Mouse (Mus musculus) ES-E14 (cell line): ENCODE data around the gene Rpl23. TPM values are rescaled to one million over a fixed set of nuclear protein-coding genes. Genes with fewer than 3 reads are reported as not detected.

Source experiments
- DNase-seq: peaks from one replicate; pipeline ENCODE4 v3.0.0-alpha.2; 2013; ENCODE audit warnings: low read depth, low spot score
- H3K27ac ChIP-seq: 2 replicates; pipeline ENCODE4 v1.5.1; 2012; ENCODE audit warnings: low read depth, mild to moderate bottlenecking, low read length, moderate library complexity, mixed read lengths; ENCODE audit not compliant: poor library complexity, insufficient read depth, severe bottlenecking
- H3K36me3 ChIP-seq: 2 replicates; pipeline ENCODE4 v1.6.1; 2012; ENCODE audit warnings: mild to moderate bottlenecking, low read length, moderate library complexity, mixed read lengths; ENCODE audit not compliant: control insufficient read depth, poor library complexity, insufficient read depth, severe bottlenecking
- H3K4me1 ChIP-seq, 2 experiments: fragments of 150-350 bp in 1 of 2; sonication (generic) in 1 of 2; 2 replicates each; pipeline ENCODE4 v1.6.1; 2012; ENCODE audit warnings: low read length in 2 of 2, mild to moderate bottlenecking in 1 of 2, mixed read lengths in 1 of 2; ENCODE audit not compliant: control insufficient read depth in 2 of 2, insufficient read depth in 2 of 2, poor library complexity in 1 of 2
- H3K4me3 ChIP-seq, 2 experiments: fragments of 150-350 bp in 1 of 2; sonication (generic) in 1 of 2; 2 replicates each; pipeline ENCODE4 v1.5.1; 2012; ENCODE audit warnings: low read length in 2 of 2, low read depth in 1 of 2, mild to moderate bottlenecking in 1 of 2, mixed read lengths in 1 of 2; ENCODE audit not compliant: insufficient read depth in 1 of 2, poor library complexity in 1 of 2, severe bottlenecking in 1 of 2
- H3K9ac ChIP-seq: 2 replicates; pipeline ENCODE4 v1.6.1; 2012; ENCODE audit warnings: low read depth, mild to moderate bottlenecking, low read length, mixed read lengths; ENCODE audit not compliant: poor library complexity, insufficient read depth, severe bottlenecking
- H3K9me3 ChIP-seq: fragments of 150-350 bp; sonication (generic); 2 replicates; pipeline ENCODE4 v1.6.1; 2012; ENCODE audit warnings: low read depth, mild to moderate bottlenecking, low read length; ENCODE audit not compliant: control insufficient read depth, insufficient read depth
- CHD2 ChIP-seq: IDR thresholded peaks from 2 replicates; pipeline ENCODE4 v1.6.1; 2014; ENCODE audit warnings: mild to moderate bottlenecking, low read depth, low read length, inconsistent platforms
- HCFC1 ChIP-seq: IDR thresholded peaks from 2 replicates; pipeline ENCODE4 v1.6.1; 2012; ENCODE audit warnings: low read length, inconsistent platforms, borderline replicate concordance; ENCODE audit not compliant: insufficient read depth
- MAFK ChIP-seq: IDR thresholded peaks from 2 replicates; pipeline ENCODE4 v1.6.1; 2014; ENCODE audit warnings: mild to moderate bottlenecking, low read depth, low read length, inconsistent platforms; ENCODE audit not compliant: insufficient read depth
- ZC3H11A ChIP-seq: IDR thresholded peaks from 2 replicates; pipeline ENCODE4 v1.6.1; 2012; ENCODE audit warnings: low read depth, mild to moderate bottlenecking, inconsistent platforms, low read length, borderline replicate concordance
- ZNF384 ChIP-seq: IDR thresholded peaks from 2 replicates; pipeline ENCODE4 v1.6.1; 2012; ENCODE audit warnings: low read depth, low read length, inconsistent platforms
- in situ Hi-C, 2 experiments: fragments of 600-800 bp; cut with MboI; formaldehyde crosslinking; loops; one replicate each; pipeline ENCODE4 v1.15.1; 2025; ENCODE audit warnings: low sequenced_read_pairs in 2 of 2, inconsistent platforms in 1 of 2; ENCODE audit not compliant: unreplicated experiment in 2 of 2
- total RNA-seq: library from RNA; depleted of rRNA; stranded (reverse); fragments of 300-350 nt; gene quantifications from 2 replicates; pipeline ENCODE4 v1.2.3, GENCODE M21; 2012

The Rpl23 gene
- total RNA-seq, 1 experiment = 1,430 TPM

DNA sequence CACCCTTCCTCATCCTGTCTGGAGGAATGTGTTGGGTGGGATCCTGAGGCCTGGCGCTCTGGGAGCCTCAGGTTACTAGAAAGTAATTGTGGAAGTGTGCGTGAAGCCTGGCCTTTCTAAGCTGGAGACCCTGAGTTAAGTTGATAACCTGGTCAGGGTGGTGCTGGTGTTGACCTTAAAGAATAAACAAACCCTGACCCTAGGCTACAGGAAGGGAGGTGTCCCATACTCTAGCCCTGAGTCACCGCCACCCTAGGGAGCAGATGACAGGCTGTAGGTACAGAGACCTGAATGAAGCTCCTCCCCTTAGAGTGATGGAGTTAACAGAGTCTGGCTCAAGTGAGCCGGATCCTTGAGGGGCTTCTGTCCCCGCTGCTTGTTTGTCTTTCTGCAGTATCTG lies 21.6 kb upstream of the Rpl23 start:
- TF ChIP-seq MAFK = no peak
- TF ChIP-seq ZC3H11A = no peak
- TF ChIP-seq CHD2 = no peak
- no peak for TF ChIP-seq HCFC1
- TF ChIP-seq ZNF384 = no peak
- in situ Hi-C loops = no loop called here
- Histone ChIP-seq H3K36me3 (peaks cover 18% of the 10 kb centered on the region), H3K9me3 (no peaks in the 10 kb centered on the region), H3K4me1 (peaks cover 15 to 39% of the 10 kb centered on the region in 2 experiments; a peak in 3 of 4 replicates), H3K4me3 (peak overlapping the region in 1 of 2 experiments; percentile 4; a peak in 2 of 4 replicates), H3K27ac (peak overlapping the region; percentile 74; the same call in 1 of the 2 replicates), H3K9ac (no peak overlapping the region; the same call in 1 of the 2 replicates)
- DNase-seq = no peak

DNA sequence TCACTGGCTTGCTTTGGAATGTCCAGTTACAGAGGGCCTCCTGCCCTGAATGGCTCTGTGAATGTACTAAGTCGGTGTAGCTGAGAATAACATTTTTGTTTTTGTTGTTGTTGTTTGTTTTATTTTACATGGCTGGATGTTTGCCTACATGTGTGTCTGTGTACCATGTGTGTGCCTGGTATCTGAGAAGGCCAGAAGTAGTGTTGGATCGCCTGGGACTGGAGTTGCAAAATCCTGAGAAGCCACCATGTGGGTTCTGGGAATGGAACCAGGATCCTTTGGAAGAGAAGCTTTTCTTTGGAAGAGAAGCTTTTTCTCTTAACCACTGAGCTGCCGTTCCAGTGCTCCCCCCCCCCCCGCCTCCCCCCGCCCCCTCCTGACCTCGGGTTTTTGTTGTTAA lies 20.3 kb upstream of the Rpl23 start:
- H3K27ac ChIP-seq = peak overlapping the region; percentile 60; the same call in 1 of the 2 replicates
- H3K4me3 ChIP-seq = peak overlapping the region; percentile 93 to 96; a peak in 1 of 4 replicates
- H3K36me3 ChIP-seq = peaks cover 9% of the 10 kb centered on the region
- in situ Hi-C loops = no loop called here
- H3K9me3 ChIP-seq = no peaks in the 10 kb centered on the region
- DNase-seq = no peak
- TF ChIP-seq MAFK = no peak
- no peak for TF ChIP-seq ZNF384
- TF ChIP-seq CHD2 = no peak
- no peak for TF ChIP-seq ZC3H11A
- TF ChIP-seq HCFC1 = no peak
- no peak overlapping the region; the same call in 1 of the 2 replicates for H3K9ac ChIP-seq
- H3K4me1 ChIP-seq = peaks cover 16 to 30% of the 10 kb centered on the region in 2 experiments; a peak in 3 of 4 replicates

DNA sequence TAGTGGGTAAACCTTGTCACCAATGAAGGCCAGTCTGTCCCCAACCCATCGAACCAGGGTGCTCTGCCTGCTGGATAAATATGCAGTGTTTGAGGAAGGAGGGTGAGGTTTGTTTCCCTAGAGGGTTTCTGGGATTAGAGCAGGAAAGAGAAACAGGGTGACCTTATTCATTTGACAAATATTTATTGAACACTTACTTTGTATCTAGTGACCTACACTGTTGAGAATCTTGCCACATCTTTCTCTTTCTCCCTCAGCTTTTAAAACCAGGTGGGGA lies 19.9 kb upstream of the Rpl23 start:
- in situ Hi-C loops = no loop called here
- Histone ChIP-seq H3K27ac (peak overlapping the region; percentile 60; the same call in 1 of the 2 replicates), H3K9ac (peak overlapping the region; percentile 19; the same call in 1 of the 2 replicates), H3K36me3 (peaks cover 7% of the 10 kb centered on the region), H3K9me3 (no peaks in the 10 kb centered on the region), H3K4me1 (peaks cover 14 to 28% of the 10 kb centered on the region in 2 experiments; a peak in 3 of 4 replicates), H3K4me3 (peak overlapping the region; percentile 93 to 96)
- TF ChIP-seq ZNF384 (no peak), ZC3H11A (no peak), CHD2 (no peak)
- DNase-seq = no peak

DNA sequence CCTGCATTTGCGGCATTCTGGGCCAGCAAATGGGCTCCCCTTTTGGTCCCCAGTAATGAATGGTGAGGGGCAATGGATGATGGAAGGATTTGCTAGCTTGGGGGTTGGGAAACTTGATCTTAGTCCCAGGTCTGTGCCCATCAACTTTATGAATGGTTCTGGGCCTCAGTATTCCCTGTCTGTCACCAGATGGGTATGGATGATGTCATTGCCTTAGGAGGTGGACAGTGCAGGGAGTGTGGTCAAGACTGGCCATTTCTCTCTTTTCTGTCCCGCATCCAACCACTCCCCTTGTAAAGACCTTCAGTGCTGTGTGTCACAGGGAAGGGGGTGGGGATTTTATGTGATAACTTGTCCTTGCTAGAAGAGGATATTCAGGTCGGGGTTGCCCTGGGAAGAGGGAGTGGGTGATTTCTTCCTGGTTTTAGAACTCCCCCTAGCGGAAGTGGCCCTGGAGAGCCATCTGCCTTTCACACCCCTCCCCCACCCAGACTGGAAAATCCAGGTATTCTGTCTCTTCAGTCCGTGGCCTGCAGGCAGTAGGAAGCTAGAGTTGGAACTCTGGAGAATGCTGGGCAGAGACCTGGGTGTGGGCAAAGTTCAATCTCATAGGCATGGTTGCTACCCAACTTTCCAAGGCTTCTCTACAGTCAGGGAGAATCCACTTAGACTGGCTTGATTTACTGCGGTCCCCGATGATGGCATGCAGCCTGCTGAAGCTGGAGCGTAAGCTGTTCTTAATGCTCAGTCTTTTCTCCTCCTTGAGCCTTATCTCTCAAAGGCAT lies 19.4 kb upstream of the Rpl23 start:
- Histone ChIP-seq H3K4me3 (peak overlapping the region; percentile 93 to 96), H3K9me3 (no peaks in the 10 kb centered on the region), H3K27ac (peak overlapping the region; percentile 86), H3K36me3 (peaks cover 2% of the 10 kb centered on the region; the same call in 1 of the 2 replicates), H3K9ac (peak overlapping the region; percentile 84; the same call in 1 of the 2 replicates), H3K4me1 (peaks cover 14 to 23% of the 10 kb centered on the region in 2 experiments; a peak in 3 of 4 replicates)
- in situ Hi-C loops = no loop called here
- TF ChIP-seq MAFK = no peak
- TF ChIP-seq ZC3H11A = no peak
- no peak for TF ChIP-seq ZNF384
- TF ChIP-seq CHD2 = no peak
- no peak for TF ChIP-seq HCFC1
- peak; percentile 76 for DNase-seq
